Mouse (Mus musculus) heart, postnatal 36 days (tissue): Measurements from ENCODE around the gene Msl2. TPM values are rescaled to one million over a fixed set of nuclear protein-coding genes. Genes with fewer than 3 reads are reported as not detected.

Experiments
- DNase-seq, 2 experiments: peaks; one replicate each; pipeline ENCODE4 v3.0.0; 2021 to 2022
- intact Hi-C: fragments of 180-260 bp; cut with DNase I; formaldehyde crosslinking; loops from one replicate; pipeline ENCODE4 v1.15.1; 2025
- total RNA-seq, 2 experiments: library from RNA; stranded (reverse); gene quantifications; 2 replicates each; pipeline ENCODE4 v1.2.3; 2021

Gene Msl2
- total RNA-seq, 2 experiments from 2014 or later: 32.1 to 38.5 TPM

DNA sequence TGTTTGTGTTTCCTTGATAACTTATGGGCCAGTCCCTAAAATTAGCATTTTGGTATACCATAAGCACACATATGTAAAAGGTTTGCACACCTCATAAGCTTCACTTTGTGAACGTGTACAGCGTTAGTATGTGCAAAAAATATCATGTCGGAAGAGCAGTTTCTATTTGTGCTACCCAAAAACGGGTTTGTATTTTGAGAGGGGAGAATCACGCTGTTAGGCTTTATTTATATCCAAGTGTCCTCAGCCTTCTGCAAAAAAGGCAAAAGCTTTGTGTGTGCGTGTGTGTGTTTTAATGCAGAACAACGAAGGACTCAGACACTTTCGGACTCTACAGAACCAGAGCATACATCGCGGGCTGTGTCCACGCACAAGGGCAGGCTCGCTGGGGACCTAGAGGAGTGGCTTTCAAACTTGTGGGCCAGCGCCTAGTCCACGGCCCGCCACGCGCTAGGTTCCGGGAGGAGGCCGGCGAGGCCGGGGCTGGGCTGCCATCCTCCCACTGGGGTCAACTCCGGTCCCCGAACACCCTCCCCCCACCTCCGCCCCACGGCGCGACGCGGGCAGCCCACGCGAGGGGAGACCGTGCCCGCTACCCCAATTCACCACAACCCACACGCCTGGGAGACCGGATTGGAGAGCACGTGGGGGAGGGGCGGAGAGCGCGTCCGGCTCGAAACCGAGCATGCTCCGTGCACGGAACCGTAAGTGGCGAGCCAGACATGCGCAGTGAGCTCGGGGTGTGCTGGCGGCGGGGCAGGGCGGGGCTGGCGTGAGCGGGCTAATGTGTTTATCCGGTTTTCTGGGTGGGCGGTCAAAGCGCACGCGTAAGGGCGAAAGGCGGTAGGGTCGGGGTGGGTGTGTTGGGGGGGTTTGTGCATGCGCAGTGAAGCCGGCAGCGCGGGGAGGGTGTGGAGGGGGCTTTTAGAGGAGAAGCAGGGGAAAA, 587 bp upstream of the Msl2 start:
- intact Hi-C loops: loop anchor here (2.0 to 10.0 kb wide), 3 partner anchors 39 to 529 kb away; partner anchors contain the start of genes Nck1 and Pccb
- peak; percentile 97 to 99 for DNase-seq

DNA sequence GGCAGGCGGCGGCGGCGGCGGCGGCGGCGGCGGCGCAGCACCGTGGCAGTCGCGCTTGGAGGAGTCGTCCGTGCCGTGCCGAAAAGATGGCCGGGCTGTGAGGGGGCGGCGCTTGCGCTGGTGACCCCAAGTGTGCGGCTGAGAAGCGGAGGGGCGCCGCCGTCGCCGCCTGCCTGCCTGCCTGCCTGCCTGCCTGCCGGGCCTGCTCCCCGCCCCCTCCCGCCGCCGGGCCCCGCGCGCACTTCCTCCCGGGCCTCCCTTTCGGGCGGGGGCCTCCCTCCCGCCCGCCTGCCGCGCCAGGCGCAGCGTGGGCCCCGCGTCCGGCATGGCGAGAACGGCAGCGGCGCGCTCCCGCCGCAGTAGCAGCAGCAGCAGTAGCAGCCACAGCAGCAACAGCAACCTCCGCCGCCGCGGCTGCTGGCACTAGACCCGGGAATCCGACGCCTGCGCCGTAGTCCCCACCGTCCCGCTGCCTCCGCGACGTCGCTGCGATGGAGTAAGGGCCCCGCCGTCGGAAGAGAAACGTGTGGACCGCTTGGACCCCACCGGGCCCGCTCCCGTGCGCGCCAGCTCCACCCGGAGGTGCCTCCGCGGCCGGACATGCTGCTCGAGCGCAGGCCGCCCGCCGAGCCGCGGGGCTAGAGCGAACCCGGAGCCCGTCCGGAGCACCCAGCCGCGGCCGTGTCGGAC, 576 bp downstream of the Msl2 start:
- intact Hi-C loops: loop anchor here (2.0 to 10.0 kb wide), 6 partner anchors 30 to 622 kb away; partner anchors contain the start of genes Nck1 and Ppp2r3a
- DNase-seq: peak; percentile 84 to 89

DNA sequence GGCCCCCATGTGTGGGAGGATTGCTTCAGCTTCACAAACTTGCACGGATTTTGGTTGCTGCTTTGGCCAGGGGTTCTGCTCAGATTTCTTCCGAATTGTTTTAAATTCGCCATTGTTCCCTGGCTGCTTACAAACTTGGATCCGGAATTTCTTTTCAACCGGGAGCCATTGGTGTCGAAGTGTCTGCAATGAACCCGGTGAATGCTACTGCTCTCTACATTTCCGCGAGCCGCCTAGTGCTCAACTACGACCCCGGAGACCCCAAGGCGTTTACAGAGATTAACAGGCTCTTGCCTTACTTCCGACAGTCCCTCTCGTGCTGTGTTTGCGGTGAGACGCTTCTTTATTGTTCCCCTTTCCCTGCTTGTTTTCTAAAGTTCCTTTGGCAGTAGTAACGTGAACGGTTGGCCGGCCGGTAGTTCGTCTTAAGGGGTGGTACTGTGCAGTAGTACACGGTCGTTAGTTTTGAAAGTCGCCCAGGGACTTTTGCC, 1.2 kb downstream of the Msl2 start:
- intact Hi-C loops: loop anchor here (2.0 to 10.0 kb wide), 5 partner anchors 30 to 623 kb away; partner anchors contain the start of genes Nck1 and Ppp2r3a
- DNase-seq: peak; percentile 25 to 46

DNA sequence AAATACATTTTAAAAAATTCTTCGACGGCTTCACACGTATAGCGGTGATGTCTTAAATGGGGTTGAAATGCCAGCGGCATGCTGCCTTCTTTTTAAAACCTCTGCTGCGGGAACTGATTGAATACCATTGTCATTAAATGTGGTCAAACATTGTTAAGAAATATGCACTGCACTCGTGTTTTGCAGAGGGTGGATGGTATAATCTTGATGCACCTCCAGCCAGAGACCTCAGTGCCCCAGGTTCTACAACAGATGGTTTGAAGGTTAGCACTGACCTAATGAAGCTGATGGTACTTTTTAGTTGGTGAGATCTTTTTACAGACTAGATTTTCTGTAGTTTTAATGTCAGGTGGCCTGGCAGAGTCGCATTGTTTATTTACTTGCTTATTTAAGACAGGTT, 1.8 kb downstream of the Msl2 start:
- no peak for DNase-seq
- intact Hi-C loops: loop anchor here (2.0 to 10.0 kb wide), 5 partner anchors 29 to 623 kb away; partner anchors contain the start of genes Nck1 and Ppp2r3a

DNA sequence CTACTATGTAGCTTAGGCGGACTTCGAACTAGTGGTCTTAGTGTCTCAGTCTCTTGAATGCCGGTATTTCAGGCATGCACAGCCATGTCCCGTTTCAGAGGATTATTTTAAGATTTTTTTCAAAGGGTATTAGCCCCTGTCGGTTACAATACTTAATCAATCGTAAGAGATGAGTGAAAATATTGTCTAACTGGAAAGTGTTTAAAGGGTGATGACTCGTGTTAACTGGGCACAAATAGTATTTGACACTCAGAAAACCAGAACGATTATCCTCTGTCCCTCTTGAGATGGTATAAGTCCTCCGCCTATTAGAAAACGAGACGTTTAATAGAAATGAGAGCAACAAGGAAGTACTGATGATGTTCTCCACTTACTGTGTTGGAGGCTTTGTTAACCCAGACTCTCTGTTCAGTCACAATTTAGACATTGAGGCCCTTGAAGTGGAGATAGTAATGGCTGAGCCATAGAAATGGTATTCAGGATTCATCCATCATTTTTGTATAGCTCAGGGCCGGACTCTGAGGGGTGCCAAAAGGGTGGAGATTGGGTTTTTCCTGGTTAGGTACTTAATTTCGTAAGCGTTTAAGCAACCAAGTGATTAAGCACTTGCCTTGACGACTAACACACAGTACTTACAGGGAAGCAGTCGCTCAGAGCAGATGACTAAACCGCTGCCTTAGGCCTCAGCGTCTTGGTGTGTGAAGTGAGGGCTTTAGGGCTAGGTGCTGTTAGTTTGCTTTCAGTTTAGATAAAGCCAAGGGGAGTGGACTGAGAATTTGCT, 2.4 kb downstream of the Msl2 start:
- peak; percentile 20 to 39 for DNase-seq
- intact Hi-C loops: loop anchor here (5.0 to 10.0 kb wide), 3 partner anchors 176 to 624 kb away; partner anchors contain the start of genes Nck1 and Ppp2r3a

DNA sequence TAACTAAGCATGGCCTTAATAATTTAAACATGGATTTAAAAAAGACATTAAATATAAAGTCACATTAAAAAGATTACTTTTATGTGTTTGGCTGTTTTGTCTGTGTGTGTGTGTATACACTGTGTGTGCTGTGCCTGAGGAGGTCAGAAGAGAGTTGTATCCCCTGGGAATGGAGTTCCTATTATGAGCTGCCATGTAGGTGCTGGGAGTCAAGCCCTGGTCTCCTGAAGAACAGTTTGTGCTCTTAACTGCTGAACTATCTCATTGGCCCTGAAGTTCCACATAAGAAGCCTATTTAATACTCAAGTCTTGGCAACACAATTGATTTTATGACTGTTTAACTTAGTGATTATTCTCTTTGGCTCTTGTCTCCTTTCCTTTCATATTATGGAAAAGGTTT, 3.6 kb downstream of the Msl2 start:
- intact Hi-C loops: loop anchor here (5.0 to 10.0 kb wide), 3 partner anchors 175 to 625 kb away; partner anchors contain the start of genes Nck1 and Ppp2r3a
- no peak for DNase-seq

DNA sequence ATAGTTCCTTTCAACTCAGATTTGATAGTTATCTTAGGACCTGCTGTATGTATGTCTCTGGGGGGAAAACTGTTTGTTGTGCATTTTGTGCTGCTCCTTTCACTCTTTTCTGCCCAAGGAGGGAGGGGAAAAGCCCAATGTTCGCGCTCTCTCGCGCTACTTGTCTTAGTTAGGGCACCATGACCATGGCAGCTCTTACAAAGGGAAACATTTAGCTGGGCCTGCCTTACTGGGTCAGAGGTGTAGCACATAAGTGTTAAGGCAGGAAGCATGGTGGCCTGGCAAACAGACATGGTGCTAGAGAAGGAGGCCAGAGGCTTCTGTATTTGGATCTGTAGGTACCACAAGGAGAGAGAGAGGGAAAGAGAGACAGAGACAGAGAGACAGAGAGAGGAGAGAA, 4.7 kb downstream of the Msl2 start:
- no peak for DNase-seq
- intact Hi-C loops: loop anchor here (5.0 to 10.0 kb wide), 3 partner anchors 174 to 626 kb away; partner anchors contain the start of genes Nck1 and Ppp2r3a

DNA sequence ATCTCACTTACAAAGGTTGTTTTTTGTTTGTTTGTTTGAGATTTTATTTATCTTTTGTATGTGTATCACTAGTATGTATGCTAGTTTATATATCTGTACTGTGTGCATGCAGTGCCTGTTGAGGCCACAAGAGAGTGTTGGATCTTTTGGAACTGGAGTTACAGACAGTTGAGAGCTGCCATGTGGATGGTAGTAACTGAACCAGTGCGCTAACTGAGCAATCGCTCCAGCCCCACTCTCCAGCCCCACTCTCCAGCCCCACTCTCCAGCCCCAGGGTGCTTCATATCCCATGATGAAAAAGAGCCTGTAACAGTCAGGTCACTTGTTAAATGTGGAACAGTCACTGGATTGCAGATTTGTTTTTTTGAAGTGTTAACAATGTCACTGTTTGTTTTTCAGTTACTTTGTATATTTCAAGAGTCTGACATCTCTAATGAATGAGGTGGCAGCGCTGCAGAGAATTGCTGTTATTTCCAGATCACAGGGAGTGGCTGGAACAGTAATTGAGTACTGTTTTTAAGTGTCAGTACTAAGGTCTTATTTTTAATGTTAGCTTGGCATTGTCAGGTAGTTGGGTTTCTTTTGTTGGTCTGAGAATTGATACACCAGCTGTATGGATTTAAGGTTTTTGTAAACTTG, 6.3 kb downstream of the Msl2 start:
- no peak for DNase-seq
- intact Hi-C loops: no loop called here

DNA sequence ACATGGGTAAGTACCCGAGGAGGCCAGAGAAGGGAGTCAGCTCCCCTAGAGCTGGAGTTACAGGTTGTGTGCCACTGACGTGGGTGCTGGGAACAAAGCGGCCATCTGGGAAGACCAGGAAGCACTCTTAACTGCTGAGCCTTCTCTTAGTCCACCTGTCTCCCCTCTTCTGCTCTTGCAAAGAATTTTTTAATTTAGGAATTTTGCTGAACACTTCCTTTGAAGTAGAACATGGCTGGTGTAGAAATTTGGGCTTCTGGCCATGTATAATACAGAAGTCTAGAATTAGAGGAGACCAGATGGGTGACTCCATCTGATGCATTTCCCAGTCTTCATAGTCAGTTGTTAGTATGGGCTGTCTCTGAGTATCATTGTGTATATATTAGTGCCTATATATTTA, 9.8 kb downstream of the Msl2 start:
- intact Hi-C loops: no loop called here
- no peak for DNase-seq

DNA sequence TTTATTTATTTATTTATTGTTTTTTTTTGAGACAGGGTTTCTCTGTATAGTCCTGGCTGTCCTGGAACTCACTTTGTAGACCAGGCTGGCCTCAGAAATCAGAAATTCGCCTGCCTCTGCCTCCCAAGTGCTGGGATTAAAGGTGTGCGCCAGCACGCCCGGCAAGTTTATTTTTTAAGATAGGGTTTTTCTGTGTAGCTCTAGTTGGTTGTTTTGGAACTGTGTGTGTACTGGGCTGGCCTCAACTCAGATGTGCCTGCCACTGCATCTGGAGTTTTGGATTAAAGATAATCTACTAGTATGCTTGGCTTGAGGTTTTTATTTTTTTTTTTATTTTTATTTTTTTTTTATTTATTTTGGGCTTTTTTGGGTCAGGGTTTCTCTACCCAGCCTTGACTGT, 21.5 kb downstream of the Msl2 start:
- intact Hi-C loops: no loop called here
- DNase-seq: no peak

DNA sequence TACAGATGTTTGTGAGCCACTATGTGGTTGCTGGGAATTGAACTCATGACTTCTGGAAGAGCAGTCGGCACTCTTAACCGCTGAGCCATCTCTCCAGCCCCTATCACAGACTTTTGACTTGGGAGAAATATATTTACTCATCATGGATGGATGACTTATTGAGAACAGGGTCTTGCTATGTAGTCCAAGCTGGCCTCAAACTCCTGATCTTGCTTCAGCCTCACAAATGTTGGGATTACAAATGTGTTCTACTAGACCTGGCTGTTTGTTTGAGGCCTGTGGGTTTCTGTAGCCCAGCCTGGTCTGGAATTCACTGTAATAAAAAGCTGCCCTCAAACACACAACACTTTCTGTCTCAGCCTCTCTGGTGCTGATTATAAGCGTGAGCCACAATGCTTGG, 22.6 kb downstream of the Msl2 start:
- intact Hi-C loops: no loop called here

DNA sequence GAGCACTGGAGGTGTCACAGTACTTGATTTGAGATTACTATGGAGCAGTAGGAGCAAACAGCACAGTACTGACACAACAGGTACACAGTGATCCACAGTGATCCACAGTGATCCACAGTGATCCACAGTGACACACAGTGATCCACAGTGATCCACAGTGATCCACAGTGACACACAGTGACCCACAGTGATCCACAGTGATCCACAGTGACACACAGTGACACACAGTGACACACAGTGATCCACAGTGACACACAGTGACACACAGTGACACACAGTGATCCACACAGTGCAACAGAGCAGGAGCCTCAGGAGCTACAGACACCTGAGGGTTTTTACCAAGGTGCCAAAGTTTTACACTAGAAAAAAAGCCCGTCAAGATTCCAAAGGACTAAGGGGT, 23.6 kb downstream of the Msl2 start:
- intact Hi-C loops: no loop called here
- no peak for DNase-seq

More for the DNA sequence above, 22.6 kb downstream of the Msl2 start:
- DNase-seq: no peak

DNA sequence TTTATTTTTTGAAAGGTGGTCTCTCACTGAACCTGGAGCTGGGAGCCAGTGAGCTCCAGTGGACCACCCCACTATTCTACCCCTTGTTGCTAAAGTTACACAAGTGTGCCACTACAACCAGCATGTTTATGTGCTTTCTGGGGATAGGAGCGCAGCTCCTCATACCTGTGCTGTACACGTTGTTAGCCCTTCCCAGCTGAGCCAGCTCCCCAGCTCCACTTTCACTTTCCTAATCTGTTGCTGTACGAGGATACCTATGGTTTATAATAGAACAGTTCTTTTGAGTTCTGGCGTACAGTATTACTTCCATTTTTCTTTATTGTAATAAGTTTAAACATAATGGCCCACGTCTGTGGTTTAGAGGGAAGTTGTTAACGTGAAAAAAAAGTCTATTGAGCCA, 25.5 kb downstream of the Msl2 start:
- intact Hi-C loops: no loop called here
- no peak for DNase-seq

DNA sequence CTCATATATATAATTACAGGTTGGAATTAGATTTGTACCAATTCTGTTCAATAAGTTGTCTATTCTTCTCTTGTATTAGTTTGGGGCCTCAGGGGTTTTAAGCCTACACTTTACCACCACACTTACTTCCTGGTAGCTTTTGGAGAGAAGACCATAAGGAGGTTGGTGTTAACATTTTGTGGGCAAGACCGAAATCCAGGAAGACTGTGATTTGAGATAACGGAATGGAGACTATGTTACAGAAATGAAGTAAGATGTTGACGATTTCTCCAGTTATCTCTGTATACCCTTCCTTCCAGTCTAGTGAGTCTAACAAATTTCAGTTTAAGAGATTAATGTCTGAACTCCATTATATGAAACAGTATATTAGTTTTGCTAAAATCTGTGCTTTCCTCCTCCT, 26.3 kb downstream of the Msl2 start:
- intact Hi-C loops: no loop called here
- DNase-seq: no peak

DNA sequence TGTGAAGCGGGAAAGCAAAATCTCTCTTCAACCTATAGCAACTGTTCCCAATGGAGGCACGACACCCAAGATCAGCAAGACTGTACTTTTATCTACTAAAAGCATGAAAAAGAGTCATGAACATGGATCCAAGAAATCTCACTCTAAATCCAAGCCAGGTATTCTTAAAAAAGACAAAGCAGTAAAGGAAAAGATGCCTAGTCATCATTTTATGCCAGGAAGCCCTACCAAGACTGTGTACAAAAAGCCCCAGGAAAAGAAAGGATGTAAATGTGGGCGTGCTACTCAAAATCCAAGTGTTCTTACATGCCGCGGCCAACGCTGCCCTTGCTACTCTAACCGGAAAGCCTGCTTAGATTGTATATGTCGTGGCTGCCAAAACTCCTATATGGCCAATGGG, 27.6 kb downstream of the Msl2 start:
- intact Hi-C loops: no loop called here
- no peak for DNase-seq

DNA sequence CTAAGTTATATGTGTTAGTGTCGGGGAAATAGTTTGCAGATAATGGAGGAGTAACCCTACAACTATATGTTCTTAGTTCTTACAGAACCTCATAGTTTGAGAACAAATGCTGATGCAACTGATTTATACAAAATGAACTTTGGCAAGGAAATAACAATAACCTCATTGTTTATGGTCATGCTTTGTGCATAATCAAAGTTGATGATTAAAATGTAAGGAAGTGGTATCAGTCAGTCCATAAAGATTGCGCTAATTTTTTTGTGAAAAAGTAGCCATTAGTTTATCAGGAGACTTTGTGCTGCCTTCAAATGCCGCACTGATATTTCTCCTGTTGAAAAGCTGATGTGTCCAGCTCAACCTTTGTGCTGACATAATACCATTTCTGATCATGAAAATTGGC, 28.4 kb downstream of the Msl2 start:
- intact Hi-C loops: no loop called here
- no peak for DNase-seq

DNA sequence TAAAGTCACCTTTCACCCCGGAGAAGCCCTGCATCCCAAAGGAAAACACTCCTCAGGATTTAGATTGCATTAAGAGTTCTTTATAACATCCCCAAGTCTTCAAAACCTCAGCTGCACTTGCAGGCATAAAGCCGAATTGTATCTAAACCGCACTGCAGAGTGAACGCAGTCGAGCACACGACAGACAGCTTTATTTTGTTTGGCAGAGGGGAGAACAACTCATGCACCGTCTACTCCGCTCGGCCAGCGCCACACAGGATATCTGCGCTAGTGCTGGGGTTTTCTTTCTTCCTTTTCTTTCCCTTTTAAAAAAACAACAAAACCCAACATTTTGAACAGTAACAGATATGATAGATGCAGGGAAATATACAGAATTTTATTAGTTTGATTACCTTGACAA, 31.0 kb downstream of the Msl2 start:
- intact Hi-C loops: loop anchor here (2.0 kb wide), 1 partner anchor 30 kb away; the partner anchor contains the start of gene Msl2
- no peak for DNase-seq

DNA sequence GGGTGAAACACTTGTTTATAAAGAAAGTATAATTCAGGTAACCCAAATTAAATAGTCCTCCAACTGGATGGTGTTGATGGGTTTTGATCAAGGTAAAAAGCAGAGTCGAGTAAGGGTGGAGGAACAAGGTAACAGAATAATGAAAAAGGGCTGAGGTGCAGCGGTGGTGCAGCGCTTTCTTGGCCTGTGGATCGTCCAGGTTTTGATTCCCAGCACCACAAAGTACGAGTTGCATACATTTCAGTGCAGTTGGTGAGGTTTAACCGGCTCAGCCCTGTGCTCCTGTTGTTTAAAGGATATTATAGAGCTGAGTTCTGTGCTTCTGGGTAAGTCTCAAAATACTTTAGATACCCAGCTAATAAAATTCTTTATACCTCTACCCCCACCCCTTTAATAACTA, 31.8 kb downstream of the Msl2 start:
- intact Hi-C loops: loop anchor here (2.0 kb wide), 1 partner anchor 31 kb away; the partner anchor contains the start of gene Msl2
- no peak for DNase-seq

DNA sequence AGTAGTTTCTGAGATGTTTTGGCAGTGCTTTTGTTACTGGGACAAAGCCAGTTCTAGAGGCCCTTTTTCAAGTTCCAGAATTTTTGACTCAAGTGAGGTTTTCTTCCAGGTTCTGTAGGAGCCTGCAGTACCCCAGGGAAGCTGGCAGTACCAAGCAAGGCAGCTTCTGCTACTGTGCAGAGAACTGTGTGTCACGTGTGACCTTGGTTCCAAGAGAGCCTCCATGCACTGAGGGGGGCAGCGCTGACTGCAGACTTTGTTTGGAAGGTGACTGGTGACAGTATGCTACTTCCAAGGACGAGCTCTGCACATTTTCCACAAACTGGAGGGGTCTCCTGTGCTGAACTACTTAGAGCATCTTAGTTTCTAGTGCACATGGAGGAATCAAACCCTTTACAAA, 33.5 kb downstream of the Msl2 start:
- intact Hi-C loops: no loop called here
- DNase-seq: no peak

DNA sequence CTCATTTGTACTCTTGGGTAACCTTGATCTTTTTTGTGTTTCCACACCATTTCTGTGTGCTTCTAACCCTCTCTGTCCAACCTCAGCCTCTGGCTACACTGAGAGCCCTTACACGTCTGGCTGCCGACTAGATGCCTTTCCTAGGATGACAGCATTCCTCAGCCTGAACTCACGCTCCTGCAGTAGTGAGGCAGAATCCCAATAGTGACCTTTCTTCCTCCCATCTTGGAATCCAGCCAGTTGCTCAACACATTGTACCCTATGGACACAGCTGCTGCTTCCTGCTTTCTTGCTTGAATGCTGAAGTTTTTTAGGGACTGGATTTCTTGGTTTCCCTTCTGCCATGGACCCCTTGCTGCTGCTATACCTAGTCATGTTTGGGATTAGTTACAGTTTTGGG, 36.1 kb downstream of the Msl2 start:
- intact Hi-C loops: no loop called here
- no peak for DNase-seq
